Mouse (Mus musculus) fibroblast of lung, adult 2 months (primary cell): ENCODE data around the gene Fbxl7.

ENCODE experiments used
- DNase-seq: peaks from one replicate; pipeline ENCODE4 v3.0.0-alpha.2; 2011; ENCODE audit warnings: low read depth

Gene Fbxl7

GRCm38 (mm10) chr15:26895251-26895711, at the start of gene Fbxl7:
Fbxl7 (minus strand) TSS chr15:26895580.
- DNase-seq, result peak; percentile 52

- DNase-seq, result no peak
Observed at GRCm38 (mm10) chr15:26922026-26922425, 26.6 kb upstream of the Fbxl7 start.

GRCm38 (mm10) chr15:26913427-26913826, 18.0 kb upstream of the Fbxl7 start:
- no peak for DNase-seq

- DNase-seq, result no peak
Observed at GRCm38 (mm10) chr15:26895761-26896160, 381 bp upstream of the Fbxl7 start.

GRCm38 (mm10) chr15:26894801-26895229, 565 bp downstream of the Fbxl7 start:
- no peak for DNase-seq

- peak; percentile 59 for DNase-seq
Observed at GRCm38 (mm10) chr15:26894031-26894655, 1.2 kb downstream of the Fbxl7 start.

- peak; percentile 32 for DNase-seq
Observed at GRCm38 (mm10) chr15:26893136-26893535, 2.2 kb downstream of the Fbxl7 start.

- no peak for DNase-seq
Observed at GRCm38 (mm10) chr15:26889971-26890370, 5.4 kb downstream of the Fbxl7 start.

- no peak for DNase-seq
Observed at GRCm38 (mm10) chr15:26888170-26888569, 7.2 kb downstream of the Fbxl7 start.

GRCm38 (mm10) chr15:26885979-26886378, 9.4 kb downstream of the Fbxl7 start:
- no peak for DNase-seq

GRCm38 (mm10) chr15:26880212-26880956, 15.0 kb downstream of the Fbxl7 start:
- no peak for DNase-seq

GRCm38 (mm10) chr15:26875687-26876086, 19.7 kb downstream of the Fbxl7 start:
- peak; percentile 49 for DNase-seq

- no peak for DNase-seq
Observed at GRCm38 (mm10) chr15:26872234-26872633, 23.1 kb downstream of the Fbxl7 start.

- DNase-seq, result no peak
Observed at GRCm38 (mm10) chr15:26869197-26869596, 26.2 kb downstream of the Fbxl7 start.

GRCm38 (mm10) chr15:26867521-26867920, 27.9 kb downstream of the Fbxl7 start:
- DNase-seq, result peak; percentile 34

GRCm38 (mm10) chr15:26862173-26862572, 33.2 kb downstream of the Fbxl7 start:
- DNase-seq, result no peak

- DNase-seq, result no peak
Observed at GRCm38 (mm10) chr15:26849626-26850025, 45.8 kb downstream of the Fbxl7 start.

- DNase-seq, result peak; percentile 29
Observed at GRCm38 (mm10) chr15:26842216-26842615, 53.2 kb downstream of the Fbxl7 start.

GRCm38 (mm10) chr15:26838386-26838785, 57.0 kb downstream of the Fbxl7 start:
- DNase-seq, result no peak

- DNase-seq, result no peak
Observed at GRCm38 (mm10) chr15:26837200-26837599, 58.2 kb downstream of the Fbxl7 start.

- DNase-seq, result peak; percentile 53
Observed at GRCm38 (mm10) chr15:26834415-26834814, 61.0 kb downstream of the Fbxl7 start.

- no peak for DNase-seq
Observed at GRCm38 (mm10) chr15:26831141-26831540, 64.2 kb downstream of the Fbxl7 start.

GRCm38 (mm10) chr15:26816931-26817330, 78.4 kb downstream of the Fbxl7 start:
- DNase-seq, result no peak
